Mouse (Mus musculus) lung, embryonic 16.5 days (tissue): ENCODE results near the gene Banf1. TPM values are rescaled to one million over a fixed set of nuclear protein-coding genes. Genes with fewer than 3 reads are reported as not detected.

ENCODE experiments used
- ATAC-seq: fragments of 200-750 bp; cut with Nextera tagmentation; 2 replicates; pipeline ENCODE4 v1.8.0; 2017; ENCODE audit warnings: low read depth, mild to moderate bottlenecking, moderate library complexity
- H3K27ac ChIP-seq: fragments of 300-500 bp; sonication (generic); 2 replicates; pipeline ENCODE4 v1.5.1; 2014; ENCODE audit warnings: mild to moderate bottlenecking, control low read depth, low read length
- H3K27me3 ChIP-seq: fragments of 300-500 bp; sonication (generic); 2 replicates; pipeline ENCODE4 v1.6.1; 2014; ENCODE audit warnings: low read depth, low read length, mixed read lengths; ENCODE audit not compliant: control insufficient read depth, insufficient read depth
- H3K36me3 ChIP-seq: fragments of 300-500 bp; sonication (generic); 2 replicates; pipeline ENCODE4 v1.6.1; 2014; ENCODE audit warnings: low read length; ENCODE audit not compliant: control insufficient read depth, insufficient read depth
- H3K4me1 ChIP-seq: fragments of 300-500 bp; sonication (generic); replicated peaks from 2 replicates; pipeline ENCODE4 v1.6.1; 2014; ENCODE audit warnings: low read length, mixed read lengths; ENCODE audit not compliant: control insufficient read depth, insufficient read depth
- H3K4me2 ChIP-seq: fragments of 300-500 bp; sonication (generic); 2 replicates; pipeline ENCODE4 v1.6.1; 2014; ENCODE audit warnings: low read depth, low read length, control low read depth
- H3K4me3 ChIP-seq: fragments of 300-500 bp; sonication (generic); 2 replicates; pipeline ENCODE4 v1.5.1; 2014; ENCODE audit warnings: mild to moderate bottlenecking, low read length, control low read depth
- H3K9ac ChIP-seq: fragments of 300-500 bp; sonication (generic); 2 replicates; pipeline ENCODE4 v1.6.1; 2014; ENCODE audit warnings: low read length, control low read depth
- H3K9me3 ChIP-seq: fragments of 300-500 bp; sonication (generic); 2 replicates; pipeline ENCODE4 v1.6.1; 2016; ENCODE audit warnings: low read length; ENCODE audit not compliant: control insufficient read depth
- WGBS: fragments of 180-500 bp; shearing (Covaris S2); extraction: QIAGEN DNeasy Blood & Tissue Kit; methylation state at CpG from one replicate; pipeline ENCODE4 v1.1.7; 2014; 5-methylcytosine and 5-hydroxymethylcytosine counted together
- polyA plus RNA-seq: library from polyadenylated mRNA; unstranded; fragments of >200 nt; fragmentation: Nextera tagmentation; extraction: Ambion mirVana; gene quantifications from 2 replicates; pipeline ENCODE4 v1.2.1, GENCODE M21; 2015

Banf1 gene
- polyA plus RNA-seq, 1 experiment from 2014 or later: 448 TPM

DNA sequence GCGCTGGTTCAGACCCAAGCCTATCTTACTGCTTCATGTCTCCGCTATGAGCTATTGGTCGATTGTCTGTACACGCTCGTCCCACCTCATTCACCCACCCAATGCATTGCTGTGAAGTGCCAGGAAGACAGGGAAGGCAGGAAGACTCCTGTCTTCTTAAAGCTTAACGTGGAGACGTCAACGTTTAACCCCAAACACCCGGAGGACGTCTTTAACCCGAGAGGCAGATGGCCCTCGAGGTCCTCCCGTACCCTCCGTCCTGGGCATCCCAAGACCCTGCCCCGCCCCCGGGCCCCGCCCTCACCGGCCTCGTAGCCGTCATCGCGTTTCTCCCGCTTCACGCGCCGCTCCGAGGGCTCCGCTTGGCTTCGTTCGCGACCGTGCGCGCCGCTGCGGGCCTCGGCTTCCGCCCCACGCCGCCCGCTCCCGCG, 21.1 kb upstream of the Banf1 start:
- peak overlapping the region; percentile 96 for H3K9ac ChIP-seq
- peak; percentile 31; the same call in 1 of the 2 replicates for ATAC-seq
- WGBS: under 1% methylated on average over 41 of the region's 43 CpGs
- peaks cover 26% of the 10 kb centered on the region for H3K4me1 ChIP-seq
- H3K9me3 ChIP-seq: no peaks in the 10 kb centered on the region
- H3K4me2 ChIP-seq: peak overlapping the region; percentile 73
- H3K27ac ChIP-seq: peak overlapping the region; percentile 86
- H3K27me3 ChIP-seq: no peaks in the 10 kb centered on the region
- H3K4me3 ChIP-seq: peak overlapping the region; percentile 99
- H3K36me3 ChIP-seq: peaks cover 15% of the 10 kb centered on the region

DNA sequence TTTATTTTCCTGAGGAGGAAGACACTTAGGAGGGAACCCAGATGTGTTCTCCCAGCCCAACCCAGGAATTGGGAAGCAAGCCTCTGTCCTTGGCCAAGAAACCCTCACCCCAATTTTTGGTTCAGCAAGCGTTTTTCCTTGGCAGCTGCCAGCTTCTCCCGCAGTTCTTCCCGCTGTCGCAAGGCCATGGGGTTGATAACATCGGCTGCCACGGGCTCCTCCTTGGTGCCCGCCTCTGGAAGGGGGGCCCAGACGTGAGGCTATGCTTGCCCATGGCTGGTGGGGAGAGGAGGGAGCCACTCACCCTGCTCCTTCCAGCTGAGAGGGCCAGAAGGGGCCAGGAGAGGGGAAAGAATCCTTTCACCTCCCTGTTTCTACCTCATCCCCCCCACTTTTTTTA, 17.7 kb upstream of the Banf1 start:
- Histone ChIP-seq H3K27me3 (no peaks in the 10 kb centered on the region), H3K4me1 (peaks cover 16% of the 10 kb centered on the region), H3K9me3 (no peaks in the 10 kb centered on the region), H3K9ac (no peak overlapping the region), H3K4me3 (no peak overlapping the region), H3K4me2 (no peak overlapping the region), H3K27ac (no peak overlapping the region), H3K36me3 (peaks cover 44% of the 10 kb centered on the region)
- WGBS: 91% methylated on average over 8 of the region's 8 CpGs
- no peak for ATAC-seq

DNA sequence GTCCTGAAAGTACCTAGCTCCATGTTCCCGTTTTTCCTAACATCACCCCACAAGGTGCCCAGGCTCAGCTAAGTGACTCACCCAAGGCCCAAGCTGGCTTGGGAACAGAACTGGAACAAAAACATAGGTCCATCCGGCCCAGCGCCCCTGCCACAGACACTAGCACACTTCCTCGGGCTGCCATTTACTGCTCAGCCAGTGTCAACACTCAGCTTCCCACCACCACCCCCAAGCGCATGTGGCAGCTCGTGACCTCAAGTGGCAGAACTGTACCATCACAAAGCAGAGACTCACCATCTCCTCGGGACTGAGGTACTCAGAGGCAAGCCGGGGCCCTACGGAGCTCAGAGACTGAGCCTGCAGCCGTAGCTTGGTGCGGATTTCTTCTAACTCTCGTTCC, 16.4 kb upstream of the Banf1 start:
- H3K9ac ChIP-seq: no peak overlapping the region
- H3K36me3 ChIP-seq: peaks cover 54% of the 10 kb centered on the region
- H3K9me3 ChIP-seq: no peaks in the 10 kb centered on the region
- H3K4me3 ChIP-seq: no peak overlapping the region
- no peak for ATAC-seq
- H3K27me3 ChIP-seq: no peaks in the 10 kb centered on the region
- peaks cover 9% of the 10 kb centered on the region for H3K4me1 ChIP-seq
- no peak overlapping the region for H3K4me2 ChIP-seq
- H3K27ac ChIP-seq: no peak overlapping the region
- 89% methylated on average over 12 of the region's 12 CpGs for WGBS

DNA sequence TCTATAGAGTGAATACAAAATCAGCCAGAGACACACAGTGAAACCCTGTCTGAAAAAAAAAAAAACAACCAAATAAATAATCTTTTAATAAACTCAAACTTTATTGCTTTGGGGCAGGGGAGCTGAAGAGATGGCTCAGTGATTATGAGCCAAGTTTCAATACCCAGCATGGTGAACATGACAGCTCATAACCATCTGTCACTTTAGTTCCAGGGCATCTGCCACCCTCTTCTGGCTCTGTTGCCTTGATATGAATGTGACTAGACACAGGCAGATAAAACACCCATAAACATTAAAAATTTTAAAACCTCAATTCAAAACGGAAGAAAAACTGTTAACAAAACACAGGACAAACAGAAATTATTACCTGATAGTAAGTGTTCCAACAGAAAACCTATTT, 10.5 kb upstream of the Banf1 start:
- Histone ChIP-seq H3K4me3 (no peak overlapping the region), H3K27ac (no peak overlapping the region), H3K9ac (no peak overlapping the region), H3K4me1 (no peaks in the 10 kb centered on the region), H3K9me3 (no peaks in the 10 kb centered on the region), H3K27me3 (no peaks in the 10 kb centered on the region), H3K36me3 (peaks cover 46% of the 10 kb centered on the region), H3K4me2 (no peak overlapping the region)
- ATAC-seq: no peak
- WGBS: 86% methylated on average over 1 of the region's 1 CpGs

DNA sequence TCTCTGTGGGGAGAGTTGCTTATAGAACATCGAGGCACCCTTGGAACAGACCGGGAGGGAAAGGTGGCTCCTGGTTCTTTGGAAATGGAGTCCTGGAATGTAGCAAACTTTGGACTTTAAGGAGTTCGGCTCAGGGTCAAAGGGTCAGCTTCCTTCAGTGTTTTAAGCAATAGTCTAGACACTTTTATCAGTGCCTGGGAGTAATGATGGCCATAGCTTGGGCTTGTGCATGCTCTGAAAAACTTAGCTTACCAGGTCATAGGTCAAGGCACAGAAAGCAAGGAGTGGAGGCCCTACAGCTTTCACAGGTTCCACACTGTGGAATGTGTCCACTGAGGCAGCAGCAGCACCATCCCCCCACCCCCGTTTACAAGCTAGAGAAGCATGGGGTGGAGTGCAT, 7.8 kb upstream of the Banf1 start:
- no peaks in the 10 kb centered on the region for H3K9me3 ChIP-seq
- no peak overlapping the region for H3K4me3 ChIP-seq
- no peak overlapping the region for H3K27ac ChIP-seq
- no peaks in the 10 kb centered on the region for H3K4me1 ChIP-seq
- no peak for ATAC-seq
- 68% methylated on average over 4 of the region's 4 CpGs for WGBS
- H3K4me2 ChIP-seq: no peak overlapping the region
- H3K36me3 ChIP-seq: peaks cover 44% of the 10 kb centered on the region
- no peaks in the 10 kb centered on the region for H3K27me3 ChIP-seq
- no peak overlapping the region for H3K9ac ChIP-seq

DNA sequence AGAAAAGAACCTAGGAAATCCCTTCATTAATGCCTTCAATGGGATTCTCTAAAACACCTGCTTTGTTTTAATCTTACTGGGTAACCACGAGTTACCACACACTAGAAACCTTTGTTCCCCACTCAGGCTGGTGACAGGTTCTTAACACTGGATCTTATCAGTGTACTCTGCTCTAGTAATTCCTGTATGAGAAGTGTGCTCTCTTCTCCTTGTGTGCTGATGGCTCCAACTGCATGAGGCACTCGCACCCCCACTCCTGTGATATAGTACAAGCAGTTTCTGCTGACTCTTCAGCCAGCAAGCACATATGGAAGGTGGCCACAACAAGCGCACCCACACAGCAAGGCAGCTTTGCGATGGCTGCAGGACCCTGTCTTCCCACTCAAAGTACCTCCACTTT, 7.2 kb upstream of the Banf1 start:
- Histone ChIP-seq H3K27me3 (no peaks in the 10 kb centered on the region), H3K4me3 (no peak overlapping the region), H3K36me3 (peaks cover 43% of the 10 kb centered on the region), H3K4me1 (no peaks in the 10 kb centered on the region), H3K9me3 (no peaks in the 10 kb centered on the region), H3K9ac (no peak overlapping the region), H3K4me2 (no peak overlapping the region), H3K27ac (no peak overlapping the region)
- ATAC-seq: no peak
- WGBS: 77% methylated on average over 4 of the region's 4 CpGs

DNA sequence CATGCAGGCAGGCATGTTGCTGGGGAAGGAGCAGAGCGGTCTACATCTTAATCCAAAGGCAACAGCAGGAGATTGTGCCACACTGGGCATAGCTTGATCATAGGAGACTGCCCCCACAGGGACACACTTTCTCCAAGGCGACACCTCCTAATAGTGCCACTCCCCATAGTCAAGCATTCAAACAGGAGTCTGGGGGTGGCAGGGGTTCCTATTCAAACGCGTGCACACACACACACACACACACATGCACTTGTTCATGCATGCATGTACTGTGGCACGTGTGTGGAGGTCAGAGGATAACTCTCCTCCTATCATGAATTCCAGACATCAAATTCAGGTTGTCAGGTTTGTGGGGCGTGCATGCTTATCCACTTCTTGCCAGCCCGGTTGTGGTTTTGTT, 5.8 kb upstream of the Banf1 start:
- no peak for ATAC-seq

DNA sequence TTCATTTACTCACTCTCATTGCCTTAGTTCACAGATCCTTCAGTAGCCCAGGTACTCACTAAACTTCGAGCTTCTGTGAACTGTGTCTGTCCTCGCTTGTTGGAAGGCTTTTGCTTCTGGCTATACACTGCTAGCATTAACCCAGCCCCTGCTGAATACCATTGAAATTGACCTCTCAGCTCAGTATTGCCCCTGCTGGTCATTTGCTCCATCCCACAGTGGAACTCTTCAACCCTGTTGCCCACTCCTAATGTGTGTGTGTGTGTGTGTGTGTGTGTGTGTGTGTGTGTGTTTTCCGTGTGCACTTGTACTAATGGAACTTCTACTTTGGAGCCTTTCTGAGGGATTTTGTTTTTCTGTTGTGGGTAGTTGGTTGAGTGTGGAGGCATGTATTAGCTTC, 4.0 kb upstream of the Banf1 start:
- no peak for ATAC-seq
- Histone ChIP-seq H3K27ac (no peak overlapping the region), H3K4me2 (no peak overlapping the region), H3K4me3 (no peak overlapping the region), H3K27me3 (no peaks in the 10 kb centered on the region), H3K9ac (no peak overlapping the region), H3K36me3 (peaks cover 38% of the 10 kb centered on the region), H3K4me1 (peaks cover 8% of the 10 kb centered on the region), H3K9me3 (no peaks in the 10 kb centered on the region)
- 82% methylated on average over 3 of the region's 3 CpGs for WGBS

More for the DNA sequence above, 5.8 kb upstream of the Banf1 start:
- H3K27me3 ChIP-seq: no peaks in the 10 kb centered on the region
- no peak overlapping the region for H3K27ac ChIP-seq
- H3K4me3 ChIP-seq: no peak overlapping the region
- H3K9ac ChIP-seq: no peak overlapping the region
- WGBS: 95% methylated on average over 7 of the region's 7 CpGs
- peaks cover 38% of the 10 kb centered on the region for H3K36me3 ChIP-seq
- no peak overlapping the region for H3K4me2 ChIP-seq
- H3K4me1 ChIP-seq: peaks cover 5% of the 10 kb centered on the region
- no peaks in the 10 kb centered on the region for H3K9me3 ChIP-seq

DNA sequence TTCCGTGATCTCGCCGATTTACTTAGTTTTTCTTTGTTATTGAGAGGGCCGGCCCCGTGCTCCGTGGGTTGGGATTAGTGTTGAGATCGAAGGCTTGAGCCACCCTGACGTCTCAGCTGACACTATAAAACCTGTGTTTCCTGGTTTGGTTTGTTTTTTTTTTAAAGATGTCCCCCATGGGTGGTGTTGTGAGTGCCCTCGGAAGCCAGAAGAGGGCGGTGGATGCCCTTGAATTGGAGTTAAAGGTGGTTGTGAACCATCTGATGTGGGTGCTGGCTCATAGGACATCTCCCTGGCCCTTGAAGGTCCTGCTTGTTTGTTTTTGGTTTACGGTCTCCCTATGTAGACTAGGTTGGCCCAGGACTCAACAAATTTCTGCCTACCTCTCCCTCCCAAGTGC, 487 bp upstream of the Banf1 start:
- Histone ChIP-seq H3K27ac (peak overlapping the region; percentile 97), H3K4me1 (peaks cover 14% of the 10 kb centered on the region), H3K9ac (peak overlapping the region; percentile 92), H3K27me3 (no peaks in the 10 kb centered on the region), H3K36me3 (peaks cover 44% of the 10 kb centered on the region), H3K4me3 (peak overlapping the region; percentile 92), H3K4me2 (peak overlapping the region; percentile 87), H3K9me3 (no peaks in the 10 kb centered on the region)
- WGBS: 9% methylated on average over 11 of the region's 11 CpGs
- ATAC-seq: no peak
